Mouse (Mus musculus) G1E (cell line): ENCODE results near the gene Brdt.

Source experiments
- CTCF ChIP-seq: IDR thresholded peaks from 2 replicates; pipeline ENCODE4 v1.5.1; 2012; ENCODE audit warnings: low read depth, low read length, inconsistent platforms, mixed read lengths
- GATA1 ChIP-seq: IDR thresholded peaks from 2 replicates; pipeline ENCODE4 v1.6.1; 2012; ENCODE audit warnings: borderline replicate concordance, low read length, inconsistent platforms, mixed read lengths
- POLR2AphosphoS5 ChIP-seq: IDR thresholded peaks from 2 replicates; pipeline ENCODE4 v1.6.1; 2012; ENCODE audit warnings: low read depth, low read length, inconsistent platforms; ENCODE audit not compliant: insufficient replicate concordance

DNA sequence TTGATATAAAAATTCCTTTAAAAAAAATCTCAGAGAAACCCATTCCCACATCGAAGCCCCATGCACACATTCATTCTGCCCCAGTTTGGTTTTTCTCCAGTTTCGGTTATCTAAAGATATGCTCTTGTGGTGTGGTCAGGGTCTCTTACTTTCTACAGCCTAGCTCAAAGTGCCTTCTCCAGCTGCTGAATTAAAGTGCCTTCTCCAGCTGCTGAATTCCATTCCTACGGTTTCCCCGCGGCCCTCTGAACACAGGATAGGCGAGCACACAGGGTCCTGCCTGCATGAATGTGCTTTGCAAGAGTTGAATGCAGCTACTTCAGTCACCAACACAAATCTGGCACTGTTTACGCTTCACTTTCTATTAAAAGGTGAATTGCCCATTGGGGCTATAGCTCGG, 41.0 kb upstream of the Brdt start:
- no peak for TF ChIP-seq CTCF
- no peak for TF ChIP-seq GATA1
- TF ChIP-seq POLR2AphosphoS5, result no peak
